8 mouse cellular contexts compared by ENCODE assay signal in genomic region chrX:140456751-140457491, GRCm38 (mm10). TPM values are rescaled to one million over a fixed set of nuclear protein-coding genes. Genes with fewer than 3 reads are reported as not detected.
A peak's percentile ranks its signal among the peaks of the same experiment; 100 is the strongest.
DNase-seq lines count a peak whose midpoint lies in the region; ATAC-seq and TF ChIP-seq lines count a peak whose summit lies in the region.

No protein-coding gene starts in this region.

- no peaks in the 10 kb centered on the region for H3K36me3 ChIP-seq in forebrain, postnatal 0 days (ENCODE audit: insufficient read depth)
- no peaks in the 10 kb centered on the region for H3K36me3 ChIP-seq in kidney, postnatal 0 days (ENCODE audit: insufficient read depth, low read length)
- H3K36me3 ChIP-seq in stomach, embryonic 16.5 days (ENCODE audit: control insufficient read depth, insufficient read depth, low read length): no peaks in the 10 kb centered on the region

- H3K4me3 ChIP-seq in forebrain, postnatal 0 days (ENCODE audit: low read depth, low read length): peak overlapping the region; percentile 53
- H3K4me3 ChIP-seq in kidney, postnatal 0 days (replicated peaks; ENCODE audit: low read depth, low read length): peak overlapping the region; percentile 52
- H3K4me3 ChIP-seq in stomach, embryonic 16.5 days (replicated peaks; ENCODE audit: low read length): peak overlapping the region; percentile 59

- no peak for DNase-seq in cerebellum, adult 18-20 months
- DNase-seq in thymus, postnatal 0 days (ENCODE audit: low spot score): peak; percentile 4
- DNase-seq in thymus, postnatal 36 days: no peak
- peak; percentile 52 for DNase-seq in forebrain, postnatal 0 days
- peak; percentile 16 for DNase-seq in kidney, postnatal 0 days (ENCODE audit: low spot score)
- DNase-seq in mesoderm, embryonic 11.5 days (ENCODE audit: low read depth, low spot score): peak; percentile 16

- no peaks in the 10 kb centered on the region for H3K9me3 ChIP-seq in forebrain, postnatal 0 days (ENCODE audit: low read length)
- no peaks in the 10 kb centered on the region for H3K9me3 ChIP-seq in kidney, postnatal 0 days (replicated peaks; ENCODE audit: low read length)
- no peaks in the 10 kb centered on the region for H3K9me3 ChIP-seq in stomach, embryonic 16.5 days (replicated peaks; ENCODE audit: control insufficient read depth, low read length)

- peak; percentile 58 for ATAC-seq in cerebellum, adult (ENCODE audit: insufficient number of reproducible peaks, low FRiP score, low TSS enrichment)
- peak; percentile 63 for ATAC-seq in forebrain, postnatal 0 days
- ATAC-seq in kidney, postnatal 0 days (replicated peaks; ENCODE audit: low FRiP score, low read depth): peak; percentile 53
- ATAC-seq in stomach, embryonic 16.5 days (ENCODE audit: insufficient read depth, low FRiP score): peak; percentile 32; the same call in 1 of the 2 replicates

- H3K9ac ChIP-seq in forebrain, postnatal 0 days: peak overlapping the region; percentile 57
- H3K9ac ChIP-seq in kidney, postnatal 0 days (ENCODE audit: low read depth, low read length): peak overlapping the region; percentile 54; the same call in 1 of the 2 replicates
- H3K9ac ChIP-seq in stomach, embryonic 16.5 days (ENCODE audit: low read length): peak overlapping the region; percentile 65

- H3K4me2 ChIP-seq in forebrain, postnatal 0 days (ENCODE audit: low read depth): peak overlapping the region; percentile 47
- H3K4me2 ChIP-seq in kidney, postnatal 0 days (ENCODE audit: low read length): peak overlapping the region; percentile 67
- H3K4me2 ChIP-seq in stomach, embryonic 16.5 days (ENCODE audit: low read depth, low read length): peak overlapping the region; percentile 67

- no peaks in the 10 kb centered on the region for H3K27me3 ChIP-seq in forebrain, postnatal 0 days (ENCODE audit: insufficient read depth, low read length)
- no peaks in the 10 kb centered on the region for H3K27me3 ChIP-seq in kidney, postnatal 0 days (ENCODE audit: insufficient read depth, low read length)
- H3K27me3 ChIP-seq in stomach, embryonic 16.5 days (ENCODE audit: control insufficient read depth, insufficient read depth, low read length): no peaks in the 10 kb centered on the region; the same call in 1 of the 2 replicates

- H3K4me1 ChIP-seq in forebrain, postnatal 0 days (ENCODE audit: insufficient read depth): no peaks in the 10 kb centered on the region
- no peaks in the 10 kb centered on the region for H3K4me1 ChIP-seq in kidney, postnatal 0 days (replicated peaks; ENCODE audit: insufficient read depth, low read length)
- no peaks in the 10 kb centered on the region for H3K4me1 ChIP-seq in stomach, embryonic 16.5 days (ENCODE audit: control insufficient read depth, insufficient read depth, low read length)

- H3K27ac ChIP-seq in forebrain, postnatal 0 days (ENCODE audit: low read depth, low read length): peak overlapping the region; percentile 54
- no peak overlapping the region for H3K27ac ChIP-seq in kidney, postnatal 0 days
- H3K27ac ChIP-seq in stomach, embryonic 16.5 days (ENCODE audit: low read length): no peak overlapping the region

- no peak for TF ChIP-seq CTCF in forebrain, postnatal 0 days (IDR thresholded peaks at IDR 0.05; ENCODE audit: low read depth)
- TF ChIP-seq CTCF in kidney, postnatal 0 days (IDR thresholded peaks at IDR 0.05; ENCODE audit: low read depth): no peak

- 28% methylated on average over 39 of the region's 39 CpGs for WGBS in forebrain, postnatal 0 days
- whole genome bisulfite sequencing in kidney, postnatal 0 days: 33% methylated on average over 39 of the region's 39 CpGs
- WGBS in stomach, embryonic 16.5 days: 16% methylated on average over 39 of the region's 39 CpGs

RNA-seq across cellular contexts. Expression of gene Prps1, which starts 0.5 kb away (rescaled TPM):
- 71.9 and 72.7 TPM in 2 replicates for polyA plus RNA-seq in thymus, postnatal 0 days (2015; fragmentation: Nextera tagmentation; extraction: Ambion mirVana)
- total RNA-seq in forebrain, postnatal 0 days (2014; rRNA removed): 48.9 and 50.2 TPM in 2 replicates
- 86.9 and 95.8 TPM in 2 replicates for polyA plus RNA-seq in forebrain, postnatal 0 days (2015; fragmentation: Nextera tagmentation; extraction: Ambion mirVana)
- 32.6 and 36.1 TPM in 2 replicates for polyA plus RNA-seq in kidney, postnatal 0 days (2015; fragmentation: Nextera tagmentation; extraction: Ambion mirVana)
- 30.6 and 32.0 TPM in 2 replicates for polyA plus RNA-seq in stomach, embryonic 16.5 days (2015; fragmentation: Nextera tagmentation; extraction: Ambion mirVana)

Comparison
In these comparisons a context has a peak if more than half of its experiments do, and no peak if none do; other contexts are left out.
1. DNase-seq: peak in thymus, postnatal 0 days (single experiment), forebrain, postnatal 0 days (single experiment), kidney, postnatal 0 days (single experiment) and mesoderm, embryonic 11.5 days (single experiment); none in cerebellum, adult 18-20 months (0 of 2) and thymus, postnatal 36 days (0 of 2).
2. Peak in every context shown above with its lines, with median percentiles within 50 percentile points of each other: ATAC-seq, H3K4me2 ChIP-seq, H3K4me3 ChIP-seq and H3K9ac ChIP-seq.